Mouse (Mus musculus): ENCODE results near the gene Gm10282. TPM values are rescaled to one million over a fixed set of nuclear protein-coding genes. Genes with fewer than 3 reads are reported as not detected.
A peak's percentile ranks its signal among the peaks of the same experiment; 100 is the strongest.

Gene Gm10282
- polyA plus RNA-seq, 1 experiment from 2014 or later = 23.1 TPM

DNA sequence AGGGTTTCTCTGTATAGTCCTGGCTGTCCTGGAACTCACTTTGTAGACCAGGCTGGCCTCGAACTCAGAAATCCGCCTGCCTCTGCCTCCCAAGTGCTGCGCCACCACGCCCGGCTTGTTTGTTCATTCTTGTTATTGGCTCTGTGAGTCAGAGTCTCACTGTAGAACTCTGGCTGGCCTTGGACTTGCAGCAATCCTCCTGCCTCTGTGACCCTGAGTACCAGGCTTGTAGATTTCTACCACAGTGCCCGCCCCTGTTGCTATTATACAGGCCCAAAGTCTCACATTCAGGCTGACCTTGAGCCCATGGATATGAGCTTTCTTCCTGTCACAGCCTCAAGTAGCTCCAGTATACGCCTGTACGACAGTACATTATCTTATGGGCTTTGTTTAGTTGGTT, 8.5 kb downstream of the Gm10282 start:
- DNase-seq (ENCODE audit: low spot score) = no peak

DNA sequence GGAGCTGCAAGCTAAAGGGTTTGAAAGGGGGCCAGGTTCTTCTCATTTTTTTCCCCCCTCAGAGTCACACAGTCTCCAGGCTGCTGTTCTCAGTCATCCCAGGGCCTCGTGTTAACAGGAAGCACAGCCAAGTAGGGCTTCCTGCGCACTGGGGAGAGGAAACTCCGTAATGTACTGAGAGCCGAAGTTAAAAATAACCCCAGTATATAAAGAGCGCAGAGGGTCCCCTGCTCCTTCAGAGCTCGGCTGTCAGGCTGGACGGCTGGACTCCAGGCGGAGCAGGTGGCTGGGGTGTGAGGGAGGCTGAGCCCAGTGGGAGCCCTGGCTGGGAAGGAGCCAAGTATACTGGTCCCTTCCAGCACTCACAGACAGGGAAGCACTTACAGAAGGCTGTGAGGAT, 9.4 kb downstream of the Gm10282 start:
- peak; percentile 95 for ATAC-seq (ENCODE audit: low read depth)
- Histone ChIP-seq H3K4me3 (ENCODE audit: low read depth, low read length) (no peak overlapping the region), H3K9me3 (ENCODE audit: control insufficient read depth, low read length) (no peaks in the 10 kb centered on the region), H3K27ac (replicated peaks; ENCODE audit: low read depth, low read length) (peak overlapping the region; percentile 75), H3K4me2 (ENCODE audit: low read depth, low read length) (0 out of 2 replicates have a peak overlapping the region, but pooled peaks have one; percentile 10), H3K27me3 (replicated peaks; ENCODE audit: control insufficient read depth, insufficient read depth, low read length) (no peaks in the 10 kb centered on the region), H3K9ac (ENCODE audit: low read depth, low read length) (no peak overlapping the region; the same call in 1 of the 2 replicates), H3K4me1 (ENCODE audit: control insufficient read depth, insufficient read depth, low read length) (peaks cover 7% of the 10 kb centered on the region; the same call in 1 of the 2 replicates), H3K36me3 (ENCODE audit: control insufficient read depth, insufficient read depth, low read length) (no peaks in the 10 kb centered on the region)
- peak; percentile 93 for DNase-seq (ENCODE audit: low spot score)
- 20% methylated on average over 8 of the region's 8 CpGs for WGBS

More for the DNA sequence above, 8.5 kb downstream of the Gm10282 start:
- 92% methylated on average over 8 of the region's 8 CpGs for WGBS
- ATAC-seq (ENCODE audit: low read depth) = no peak
- H3K4me3 ChIP-seq (ENCODE audit: low read depth, low read length) = no peak overlapping the region
- no peaks in the 10 kb centered on the region for H3K27me3 ChIP-seq (replicated peaks; ENCODE audit: control insufficient read depth, insufficient read depth, low read length)
- H3K4me2 ChIP-seq (ENCODE audit: low read depth, low read length) = no peak overlapping the region
- peaks cover 7% of the 10 kb centered on the region; the same call in 1 of the 2 replicates for H3K4me1 ChIP-seq (ENCODE audit: control insufficient read depth, insufficient read depth, low read length)
- no peak overlapping the region for H3K27ac ChIP-seq (replicated peaks; ENCODE audit: low read depth, low read length)
- no peaks in the 10 kb centered on the region for H3K36me3 ChIP-seq (ENCODE audit: control insufficient read depth, insufficient read depth, low read length)
- no peak overlapping the region for H3K9ac ChIP-seq (ENCODE audit: low read depth, low read length)
- H3K9me3 ChIP-seq (ENCODE audit: control insufficient read depth, low read length) = no peaks in the 10 kb centered on the region

DNA sequence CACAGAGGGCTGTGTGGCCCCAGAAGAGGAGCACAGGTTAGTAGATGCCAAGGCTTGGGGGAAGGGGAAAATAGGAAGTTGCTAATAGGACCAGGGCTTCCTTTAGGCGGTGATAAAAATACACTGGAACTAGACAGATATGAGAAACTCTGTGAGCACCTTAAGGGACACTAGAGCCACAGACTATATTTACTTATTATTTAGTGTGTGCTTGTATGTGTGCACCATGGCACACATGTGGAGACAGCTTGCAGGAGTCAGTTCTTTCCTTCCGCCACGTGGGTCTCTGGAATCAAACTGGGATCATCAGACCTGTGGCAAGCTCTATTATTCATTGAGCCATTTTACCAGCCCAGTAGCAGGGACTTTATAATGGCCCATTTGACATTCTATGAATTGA, 9.9 kb downstream of the Gm10282 start:
- Histone ChIP-seq H3K27me3 (replicated peaks; ENCODE audit: control insufficient read depth, insufficient read depth, low read length) (no peaks in the 10 kb centered on the region), H3K36me3 (ENCODE audit: control insufficient read depth, insufficient read depth, low read length) (no peaks in the 10 kb centered on the region), H3K4me2 (ENCODE audit: low read depth, low read length) (no peak overlapping the region), H3K9ac (ENCODE audit: low read depth, low read length) (no peak overlapping the region; the same call in none of the 2 replicates), H3K4me3 (ENCODE audit: low read depth, low read length) (no peak overlapping the region), H3K9me3 (ENCODE audit: control insufficient read depth, low read length) (no peaks in the 10 kb centered on the region), H3K27ac (replicated peaks; ENCODE audit: low read depth, low read length) (peak overlapping the region; percentile 75), H3K4me1 (ENCODE audit: control insufficient read depth, insufficient read depth, low read length) (peaks cover 7% of the 10 kb centered on the region; the same call in 1 of the 2 replicates)
- ATAC-seq (ENCODE audit: low read depth) (peak; percentile 1; the same call in 1 of the 2 replicates), DNase-seq (ENCODE audit: low spot score) (no peak)
- WGBS = 51% methylated on average over 3 of the region's 3 CpGs

DNA sequence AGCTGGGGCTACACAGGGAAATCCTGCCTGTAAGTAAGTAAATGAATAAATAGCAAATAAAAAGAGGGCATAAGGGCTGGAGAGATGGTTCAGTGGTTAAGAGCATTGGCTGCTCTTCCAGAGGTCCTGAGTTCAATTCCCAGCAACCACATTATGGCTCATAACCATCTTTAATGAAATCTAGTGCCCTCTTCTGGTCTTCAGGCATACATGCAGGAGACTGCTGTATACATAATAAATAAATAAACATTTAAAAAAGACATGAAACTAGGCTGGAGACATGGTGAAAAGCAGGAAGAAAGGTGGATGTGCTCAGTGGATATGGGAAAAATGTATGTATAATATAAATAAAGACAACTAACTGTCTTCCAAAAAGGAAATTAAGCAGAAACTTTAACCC, 11.8 kb downstream of the Gm10282 start:
- H3K4me1 ChIP-seq (ENCODE audit: control insufficient read depth, insufficient read depth, low read length) = peaks cover 7% of the 10 kb centered on the region; the same call in 1 of the 2 replicates
- H3K4me3 ChIP-seq (ENCODE audit: low read depth, low read length) = no peak overlapping the region
- DNase-seq (ENCODE audit: low spot score) (no peak), ATAC-seq (ENCODE audit: low read depth) (no peak)
- H3K9ac ChIP-seq (ENCODE audit: low read depth, low read length) = no peak overlapping the region
- H3K27me3 ChIP-seq (replicated peaks; ENCODE audit: control insufficient read depth, insufficient read depth, low read length) = no peaks in the 10 kb centered on the region
- H3K4me2 ChIP-seq (ENCODE audit: low read depth, low read length) = no peak overlapping the region
- no peaks in the 10 kb centered on the region for H3K9me3 ChIP-seq (ENCODE audit: control insufficient read depth, low read length)
- no peaks in the 10 kb centered on the region for H3K36me3 ChIP-seq (ENCODE audit: control insufficient read depth, insufficient read depth, low read length)
- H3K27ac ChIP-seq (replicated peaks; ENCODE audit: low read depth, low read length) = no peak overlapping the region

DNA sequence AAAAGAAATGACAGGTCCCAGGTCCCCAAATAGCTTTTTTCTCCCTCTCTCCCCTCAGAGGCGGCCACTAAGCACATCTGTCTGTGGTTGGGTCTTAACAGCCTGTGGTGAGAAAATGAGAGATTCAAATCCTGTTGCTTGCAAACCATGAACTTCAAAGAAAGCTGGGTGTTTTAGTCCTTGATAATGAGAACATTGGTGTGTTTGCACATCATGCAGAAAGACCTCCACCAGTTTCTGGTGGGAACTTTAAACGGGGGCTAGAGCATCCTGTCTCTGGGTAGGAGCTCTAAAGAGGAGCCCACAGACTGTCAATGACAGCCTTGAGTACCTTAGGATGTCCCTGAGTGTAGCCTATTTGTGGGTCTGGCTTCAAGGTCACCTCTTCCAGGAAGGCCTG, 14.0 kb downstream of the Gm10282 start:
- Histone ChIP-seq H3K4me1 (ENCODE audit: control insufficient read depth, insufficient read depth, low read length) (peaks cover 6% of the 10 kb centered on the region; the same call in 1 of the 2 replicates), H3K9me3 (ENCODE audit: control insufficient read depth, low read length) (no peaks in the 10 kb centered on the region), H3K9ac (ENCODE audit: low read depth, low read length) (no peak overlapping the region), H3K4me3 (ENCODE audit: low read depth, low read length) (no peak overlapping the region), H3K4me2 (ENCODE audit: low read depth, low read length) (no peak overlapping the region), H3K27me3 (replicated peaks; ENCODE audit: control insufficient read depth, insufficient read depth, low read length) (no peaks in the 10 kb centered on the region), H3K36me3 (ENCODE audit: control insufficient read depth, insufficient read depth, low read length) (no peaks in the 10 kb centered on the region), H3K27ac (replicated peaks; ENCODE audit: low read depth, low read length) (no peak overlapping the region)
- WGBS = 63% methylated on average over 2 of the region's 2 CpGs
- ATAC-seq (ENCODE audit: low read depth) (no peak), DNase-seq (ENCODE audit: low spot score) (peak; percentile 20)

DNA sequence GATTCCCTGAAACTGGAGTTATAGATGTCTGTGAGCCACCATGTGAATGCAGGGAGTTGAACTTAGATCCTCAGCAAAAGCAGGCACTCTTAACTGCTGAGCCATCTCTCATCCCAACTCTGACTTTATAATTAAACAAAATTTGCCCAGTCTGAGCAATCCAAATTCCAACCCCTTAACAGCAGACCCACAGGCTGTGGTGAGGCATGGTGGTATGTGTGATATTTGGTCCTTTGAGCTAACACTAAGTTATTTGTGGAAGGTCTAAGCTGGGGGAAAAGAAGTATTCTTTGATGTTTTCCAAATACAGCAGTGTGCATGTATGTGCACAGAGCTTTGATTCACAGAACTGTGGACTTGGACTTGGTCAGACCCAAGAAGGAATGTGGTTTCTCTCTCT, 16.0 kb downstream of the Gm10282 start:
- no peak overlapping the region for H3K4me2 ChIP-seq (ENCODE audit: low read depth, low read length)
- H3K9ac ChIP-seq (ENCODE audit: low read depth, low read length) = no peak overlapping the region
- ATAC-seq (ENCODE audit: low read depth) (0 out of 2 replicates have a peak, but pooled peaks have one; percentile 30), DNase-seq (ENCODE audit: low spot score) (peak; percentile 34)
- no peak overlapping the region for H3K27ac ChIP-seq (replicated peaks; ENCODE audit: low read depth, low read length)
- H3K4me3 ChIP-seq (ENCODE audit: low read depth, low read length) = no peak overlapping the region
- no peaks in the 10 kb centered on the region for H3K27me3 ChIP-seq (replicated peaks; ENCODE audit: control insufficient read depth, insufficient read depth, low read length)
- no peaks in the 10 kb centered on the region for H3K9me3 ChIP-seq (ENCODE audit: control insufficient read depth, low read length)
- no peaks in the 10 kb centered on the region for H3K36me3 ChIP-seq (ENCODE audit: control insufficient read depth, insufficient read depth, low read length)
- no peaks in the 10 kb centered on the region for H3K4me1 ChIP-seq (ENCODE audit: control insufficient read depth, insufficient read depth, low read length)

DNA sequence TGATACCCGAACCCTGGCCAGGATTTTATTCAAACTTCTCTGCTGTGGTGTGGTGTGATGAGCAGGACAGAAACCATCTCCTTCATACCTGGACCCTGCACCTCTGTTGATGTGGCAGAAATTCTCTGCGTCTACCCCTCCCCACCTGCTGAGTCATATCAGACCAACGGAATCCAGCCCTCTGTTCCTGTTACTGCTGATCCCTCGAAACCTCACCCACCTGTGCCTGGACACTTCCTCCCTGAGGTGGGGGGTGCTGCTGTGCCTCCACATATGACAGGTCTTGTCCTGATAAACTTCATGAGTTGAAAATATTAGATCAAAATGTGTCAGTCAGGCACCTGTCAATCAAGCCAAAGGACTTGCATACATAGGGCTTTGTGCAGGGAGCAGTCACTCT, 19.8 kb downstream of the Gm10282 start:
- WGBS = 60% methylated on average over 4 of the region's 4 CpGs
- H3K4me1 ChIP-seq (ENCODE audit: control insufficient read depth, insufficient read depth, low read length) = no peaks in the 10 kb centered on the region
- H3K4me3 ChIP-seq (ENCODE audit: low read depth, low read length) = no peak overlapping the region
- H3K27ac ChIP-seq (replicated peaks; ENCODE audit: low read depth, low read length) = no peak overlapping the region
- no peak for ATAC-seq (ENCODE audit: low read depth)
- no peak overlapping the region for H3K9ac ChIP-seq (ENCODE audit: low read depth, low read length)
- H3K4me2 ChIP-seq (ENCODE audit: low read depth, low read length) = no peak overlapping the region
- H3K36me3 ChIP-seq (ENCODE audit: control insufficient read depth, insufficient read depth, low read length) = no peaks in the 10 kb centered on the region
- H3K9me3 ChIP-seq (ENCODE audit: control insufficient read depth, low read length) = no peaks in the 10 kb centered on the region
- no peak for DNase-seq (ENCODE audit: low spot score)
- no peaks in the 10 kb centered on the region for H3K27me3 ChIP-seq (replicated peaks; ENCODE audit: control insufficient read depth, insufficient read depth, low read length)

DNA sequence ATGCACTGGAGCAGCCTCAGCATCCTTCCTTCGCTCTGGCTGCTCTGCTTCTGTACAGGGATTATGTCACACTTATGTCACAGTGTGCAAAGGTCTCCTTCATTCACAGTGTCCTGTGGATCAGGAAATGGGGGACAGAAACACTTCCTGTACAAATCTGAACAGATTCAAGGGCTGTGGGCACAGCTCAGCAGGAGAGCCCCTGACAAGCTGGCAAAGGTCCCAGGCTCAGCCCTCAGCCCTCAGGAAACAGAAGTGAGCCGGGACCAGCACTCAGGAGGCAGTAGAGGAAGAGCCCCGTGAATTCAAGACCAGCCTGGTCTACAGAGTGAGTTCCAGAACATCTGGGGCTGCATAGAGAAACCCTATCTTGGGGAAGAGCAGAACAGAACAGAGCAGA, 23.4 kb downstream of the Gm10282 start:
- no peaks in the 10 kb centered on the region for H3K36me3 ChIP-seq (ENCODE audit: control insufficient read depth, insufficient read depth, low read length)
- no peak overlapping the region for H3K4me3 ChIP-seq (ENCODE audit: low read depth, low read length)
- H3K4me1 ChIP-seq (ENCODE audit: control insufficient read depth, insufficient read depth, low read length) = no peaks in the 10 kb centered on the region
- 25% methylated on average over 3 of the region's 3 CpGs for WGBS
- no peaks in the 10 kb centered on the region for H3K9me3 ChIP-seq (ENCODE audit: control insufficient read depth, low read length)
- ATAC-seq (ENCODE audit: low read depth) = no peak
- DNase-seq (ENCODE audit: low spot score) = peak; percentile 60
- H3K4me2 ChIP-seq (ENCODE audit: low read depth, low read length) = no peak overlapping the region
- no peak overlapping the region for H3K27ac ChIP-seq (replicated peaks; ENCODE audit: low read depth, low read length)
- no peaks in the 10 kb centered on the region for H3K27me3 ChIP-seq (replicated peaks; ENCODE audit: control insufficient read depth, insufficient read depth, low read length)
- no peak overlapping the region for H3K9ac ChIP-seq (ENCODE audit: low read depth, low read length)

DNA sequence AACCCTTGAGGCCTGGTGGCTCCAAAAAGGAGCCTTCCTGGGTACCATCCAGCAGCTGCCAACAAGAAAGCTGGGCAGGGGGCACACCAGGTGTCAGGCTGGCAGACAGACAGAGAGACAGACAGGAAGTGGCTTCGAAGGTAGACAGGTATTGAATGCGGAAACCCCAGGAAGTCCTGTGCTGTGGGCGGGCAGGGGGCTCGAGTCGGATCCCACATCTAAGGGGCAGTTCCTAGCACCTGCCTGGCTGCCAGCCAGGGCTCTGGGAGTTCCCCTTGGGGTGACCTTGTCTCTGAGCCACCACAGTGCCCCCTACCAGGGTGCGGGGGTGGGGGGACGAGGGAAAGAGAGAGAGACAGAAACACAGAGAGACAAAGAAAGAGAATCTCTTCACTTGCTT, 25.9 kb downstream of the Gm10282 start:
- H3K27ac ChIP-seq (replicated peaks; ENCODE audit: low read depth, low read length) = no peak overlapping the region
- H3K9ac ChIP-seq (ENCODE audit: low read depth, low read length) = no peak overlapping the region
- no peak overlapping the region for H3K4me2 ChIP-seq (ENCODE audit: low read depth, low read length)
- ATAC-seq (ENCODE audit: low read depth) (no peak), DNase-seq (ENCODE audit: low spot score) (no peak)
- no peaks in the 10 kb centered on the region for H3K9me3 ChIP-seq (ENCODE audit: control insufficient read depth, low read length)
- 75% methylated on average over 7 of the region's 7 CpGs for WGBS
- no peak overlapping the region for H3K4me3 ChIP-seq (ENCODE audit: low read depth, low read length)
- no peaks in the 10 kb centered on the region for H3K36me3 ChIP-seq (ENCODE audit: control insufficient read depth, insufficient read depth, low read length)
- no peaks in the 10 kb centered on the region for H3K27me3 ChIP-seq (replicated peaks; ENCODE audit: control insufficient read depth, insufficient read depth, low read length)
- no peaks in the 10 kb centered on the region for H3K4me1 ChIP-seq (ENCODE audit: control insufficient read depth, insufficient read depth, low read length)

Measured in embryonic facial prominence, embryonic 14.5 days (tissue).